Mouse (Mus musculus): ENCODE results near the gene Nprl2. TPM values are rescaled to one million over a fixed set of nuclear protein-coding genes. Genes with fewer than 3 reads are reported as not detected.
A peak's percentile ranks its signal among the peaks of the same experiment; 100 is the strongest.
"Not testable (repeated sequence)": the region's sequence is repeated elsewhere in the genome, so short reads cannot be mapped to it uniquely, and the experiment has no call there.

The Nprl2 gene
- polyA plus RNA-seq, 1 experiment from 2014 or later, result 77.9 TPM

DNA sequence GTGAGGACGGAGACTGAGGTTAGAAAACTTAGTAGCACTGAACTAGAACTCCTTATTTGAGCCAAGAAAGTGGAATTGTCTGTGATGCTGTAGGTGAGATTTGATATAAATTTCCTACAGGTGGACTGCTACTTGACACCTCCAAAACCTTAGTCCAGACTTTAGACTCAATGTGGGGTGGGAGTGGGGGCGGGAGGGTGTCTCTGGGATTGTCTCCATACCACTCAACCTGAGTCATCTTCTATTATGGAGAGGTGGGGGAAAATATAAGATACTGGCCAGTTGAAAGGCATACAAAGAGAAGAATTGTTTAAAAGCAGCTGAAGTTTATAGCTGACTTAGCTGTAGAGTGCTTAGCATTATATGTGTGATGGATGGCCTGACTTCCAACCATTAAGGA lies 13.7 kb downstream of the Nprl2 start:
- H3K4me3 ChIP-seq (replicated peaks), result peak overlapping the region; percentile 82
- 54% methylated on average over 2 of the region's 2 CpGs for WGBS
- H3K4me2 ChIP-seq, result peak overlapping the region; percentile 89
- peaks cover 24% of the 10 kb centered on the region for H3K27me3 ChIP-seq (replicated peaks)
- H3K9me3 ChIP-seq (replicated peaks), result no peaks in the 10 kb centered on the region
- peaks cover 37% of the 10 kb centered on the region for H3K36me3 ChIP-seq
- ATAC-seq (ENCODE audit: low FRiP score), result no peak
- peak overlapping the region; percentile 84 for H3K9ac ChIP-seq (replicated peaks)
- H3K4me1 ChIP-seq, result peaks cover 56% of the 10 kb centered on the region
- peak overlapping the region; percentile 92; the same call in 1 of the 2 replicates for H3K27ac ChIP-seq (replicated peaks)

DNA sequence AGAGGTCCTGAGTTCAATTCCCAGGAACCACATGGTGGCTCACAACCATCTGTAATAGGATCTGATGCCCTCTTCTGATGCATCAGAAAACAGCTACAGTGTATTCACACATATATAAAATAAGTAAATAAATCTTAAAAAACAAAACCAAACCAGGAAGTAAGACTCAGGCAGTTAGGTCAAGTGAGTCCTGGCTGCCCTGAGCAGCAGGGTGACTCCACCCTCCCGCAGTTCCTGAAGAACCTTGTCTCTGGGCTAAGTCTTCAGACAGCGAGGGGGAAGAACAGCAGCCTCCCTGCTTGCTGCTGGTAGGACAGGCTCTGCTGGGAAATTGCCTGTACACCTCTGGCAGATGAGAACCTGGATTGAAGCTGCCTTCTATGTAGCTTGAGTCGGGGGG lies 14.3 kb downstream of the Nprl2 start:
- no peak overlapping the region for H3K9ac ChIP-seq (replicated peaks)
- peak overlapping the region; percentile 89 for H3K4me2 ChIP-seq
- no peak for ATAC-seq (ENCODE audit: low FRiP score)
- no peak overlapping the region for H3K27ac ChIP-seq (replicated peaks)
- H3K9me3 ChIP-seq (replicated peaks), result no peaks in the 10 kb centered on the region
- H3K27me3 ChIP-seq (replicated peaks), result peaks cover 18% of the 10 kb centered on the region
- H3K36me3 ChIP-seq, result peaks cover 43% of the 10 kb centered on the region
- 76% methylated on average over 3 of the region's 3 CpGs for WGBS
- peak overlapping the region; percentile 82; the same call in 1 of the 2 replicates for H3K4me3 ChIP-seq (replicated peaks)
- peaks cover 50% of the 10 kb centered on the region for H3K4me1 ChIP-seq

DNA sequence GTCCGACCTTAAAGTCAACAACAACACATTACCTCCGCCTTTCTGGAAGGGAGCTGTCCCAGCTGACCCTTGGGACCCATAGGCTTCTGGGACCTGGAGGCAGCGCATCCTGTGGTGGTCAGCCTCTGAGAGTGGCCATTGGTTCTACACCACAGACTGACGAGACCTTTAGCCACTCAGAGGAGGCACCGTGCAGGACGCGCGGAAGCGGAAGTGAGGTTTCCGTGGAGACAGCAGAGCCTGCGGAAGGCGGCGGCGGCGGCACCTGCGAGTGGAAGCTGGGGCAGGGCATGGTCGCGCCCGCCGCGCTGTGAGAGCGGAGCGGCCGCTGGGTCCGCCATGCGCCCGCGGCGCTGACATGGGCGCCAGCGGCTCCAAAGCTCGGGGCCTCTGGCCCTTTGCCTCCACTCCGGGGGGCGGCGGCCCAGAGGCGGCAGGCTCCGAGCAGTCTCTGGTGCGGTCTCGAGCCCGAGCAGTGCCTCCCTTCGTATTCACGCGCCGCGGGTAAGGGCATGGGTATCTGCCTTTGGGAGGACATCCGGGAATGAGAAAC lies 21.1 kb downstream of the Nprl2 start, which contains the start of gene Tusc2:
Tusc2 (plus strand) TSS at position 227 of the 553 bp plus-strand sequence.
- Histone ChIP-seq H3K27ac (replicated peaks) (peak within 1 kb of the TSS; percentile 73), H3K4me1 (peaks cover 39% of the 10 kb centered on the region), H3K36me3 (peaks cover 57% of the 10 kb centered on the region), H3K4me3 (replicated peaks) (peak within 1 kb of the TSS; percentile 69), H3K9me3 (replicated peaks) (no peaks in the 10 kb centered on the region), H3K27me3 (replicated peaks) (no peaks in the 10 kb centered on the region), H3K4me2 (peak within 1 kb of the TSS; percentile 78), H3K9ac (replicated peaks) (peak within 1 kb of the TSS; percentile 95)
- under 1% methylated on average over 45 of the region's 46 CpGs for WGBS
- ATAC-seq (ENCODE audit: low FRiP score), result peak; percentile 93

DNA sequence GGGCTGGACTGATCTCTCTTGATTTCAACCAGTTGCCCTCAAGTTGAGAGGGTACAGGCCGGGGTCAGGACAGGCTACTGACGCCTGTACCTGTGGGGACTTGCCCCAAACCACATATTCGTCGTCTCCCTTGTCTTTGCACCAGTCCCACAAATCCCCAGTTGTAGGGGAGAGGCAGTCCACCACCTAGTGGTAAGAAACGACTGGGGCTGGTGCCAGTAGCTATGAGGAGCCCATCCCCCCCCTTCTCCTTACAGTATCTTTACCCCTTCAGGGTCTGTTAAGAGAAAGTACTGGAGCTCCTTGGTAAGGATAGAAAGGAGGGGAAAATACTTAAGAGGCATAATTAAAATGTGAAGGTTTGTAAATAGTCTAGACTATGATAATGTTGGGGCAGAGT lies 23.5 kb downstream of the Nprl2 start:
- H3K4me1 ChIP-seq, result peaks cover 53% of the 10 kb centered on the region
- not testable (repeated sequence) for H3K9ac ChIP-seq (replicated peaks); ATAC-seq (ENCODE audit: low FRiP score); H3K4me3 ChIP-seq (replicated peaks); H3K27ac ChIP-seq (replicated peaks); H3K27me3 ChIP-seq (replicated peaks); H3K9me3 ChIP-seq (replicated peaks)
- peak overlapping the region; percentile 5; the same call in 1 of the 2 replicates for H3K4me2 ChIP-seq
- peaks cover 33% of the 10 kb centered on the region for H3K36me3 ChIP-seq
- WGBS, result 58% methylated on average over 5 of the region's 5 CpGs

DNA sequence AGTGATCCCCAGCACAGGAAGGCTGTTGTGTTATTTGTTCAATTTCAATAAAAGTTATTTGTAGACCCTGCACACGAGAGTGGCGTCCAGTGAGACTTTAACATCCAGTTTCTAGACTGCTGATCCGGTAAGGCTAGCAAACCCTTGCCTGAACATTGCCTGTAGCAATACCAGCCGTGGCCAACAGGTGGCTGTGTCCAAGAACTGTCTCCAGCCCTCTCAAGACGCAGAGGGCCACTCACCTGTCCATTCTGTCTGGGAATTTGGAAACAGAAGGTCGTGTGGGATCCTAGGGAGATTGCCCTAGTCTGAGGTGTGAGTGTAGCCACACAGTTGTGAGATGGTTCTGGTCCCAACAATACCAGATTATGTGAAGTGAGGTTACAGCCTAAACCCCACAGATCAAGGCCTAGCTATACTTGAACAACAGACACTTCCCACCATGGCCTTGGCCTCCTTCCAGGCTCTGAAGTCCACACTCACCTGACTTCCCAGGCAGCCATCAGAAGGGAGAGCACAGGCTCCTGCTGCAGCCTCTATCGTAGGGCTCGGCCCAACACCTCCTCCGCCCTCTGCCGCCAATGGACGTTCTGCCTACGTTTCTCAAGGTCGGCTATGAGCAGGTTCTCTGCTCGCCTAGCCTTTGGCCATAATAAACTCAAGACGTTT lies 24.1 kb downstream of the Nprl2 start:
- Histone ChIP-seq H3K27ac (replicated peaks) (0 out of 2 replicates have a peak overlapping the region, but pooled peaks have one; percentile 38), H3K9me3 (replicated peaks) (no peaks in the 10 kb centered on the region), H3K4me1 (peaks cover 59% of the 10 kb centered on the region), H3K27me3 (replicated peaks) (no peaks in the 10 kb centered on the region), H3K9ac (replicated peaks) (no peak overlapping the region), H3K36me3 (peaks cover 30% of the 10 kb centered on the region), H3K4me2 (peak overlapping the region; percentile 7; the same call in 1 of the 2 replicates), H3K4me3 (replicated peaks) (no peak overlapping the region)
- 62% methylated on average over 15 of the region's 15 CpGs for WGBS
- ATAC-seq (ENCODE audit: low FRiP score), result no peak

DNA sequence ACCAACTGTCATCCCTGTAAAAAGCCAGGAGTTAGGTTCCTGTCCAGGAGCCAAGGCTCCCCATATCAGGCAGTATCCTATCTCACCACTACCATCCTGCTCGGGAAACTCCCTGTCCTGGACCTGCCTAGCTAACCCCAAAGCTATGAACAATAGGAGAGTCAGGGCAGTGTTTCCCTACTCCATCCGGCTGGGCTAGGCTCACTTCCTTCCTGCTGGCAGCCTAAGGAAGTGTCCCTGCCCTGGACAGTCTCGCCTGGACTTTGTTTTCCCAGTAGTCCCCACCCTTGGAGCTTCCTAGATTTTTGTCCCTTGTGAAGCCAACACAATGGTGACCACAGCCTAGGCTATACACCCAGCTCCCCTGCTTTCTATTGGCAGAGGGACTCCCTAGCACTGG lies 24.8 kb downstream of the Nprl2 start:
- no peaks in the 10 kb centered on the region for H3K9me3 ChIP-seq (replicated peaks)
- no peak overlapping the region for H3K9ac ChIP-seq (replicated peaks)
- peaks cover 66% of the 10 kb centered on the region for H3K4me1 ChIP-seq
- no peak overlapping the region for H3K4me3 ChIP-seq (replicated peaks)
- H3K27ac ChIP-seq (replicated peaks), result peak overlapping the region; percentile 91; the same call in 1 of the 2 replicates
- H3K4me2 ChIP-seq, result peak overlapping the region; percentile 69; the same call in 1 of the 2 replicates
- no peak for ATAC-seq (ENCODE audit: low FRiP score)
- 81% methylated on average over 3 of the region's 3 CpGs for WGBS
- H3K36me3 ChIP-seq, result peaks cover 28% of the 10 kb centered on the region
- H3K27me3 ChIP-seq (replicated peaks), result no peaks in the 10 kb centered on the region

DNA sequence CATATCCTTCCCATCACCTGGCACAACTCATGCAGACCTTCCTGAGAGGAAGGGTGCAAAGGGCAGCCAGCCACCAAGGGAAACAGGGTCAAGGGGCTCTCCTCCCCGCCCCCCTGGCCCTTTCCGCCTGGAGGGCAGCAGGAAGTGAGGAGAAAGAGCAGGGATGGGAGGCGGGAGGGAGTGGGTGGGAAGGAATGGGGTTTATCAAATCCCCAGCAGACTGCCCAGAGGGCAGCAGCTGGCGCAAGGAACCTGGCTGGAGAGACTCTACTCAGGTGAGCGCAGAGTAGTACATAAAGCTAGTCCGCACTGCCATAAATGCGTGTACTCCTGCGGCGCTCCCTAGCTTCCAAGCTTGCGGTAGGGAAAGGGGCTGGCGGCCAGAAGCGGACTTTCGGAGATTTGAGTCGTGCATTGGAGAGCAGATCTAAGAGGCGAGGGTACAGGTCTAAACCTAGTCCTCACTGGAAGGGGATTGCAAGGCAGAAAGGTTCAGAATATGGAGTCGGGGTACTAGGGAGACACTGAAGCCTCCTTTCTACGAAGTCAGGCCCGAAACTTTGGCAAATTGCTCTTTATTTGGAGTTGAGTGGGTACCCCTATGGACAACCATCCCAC lies 25.8 kb downstream of the Nprl2 start, which contains the start of gene Hyal2:
Hyal2 (plus strand) TSS at position 244 of the 618 bp plus-strand sequence.
- 9% methylated on average over 18 of the region's 18 CpGs for WGBS
- Histone ChIP-seq H3K9ac (replicated peaks) (peak within 1 kb of the TSS; percentile 86), H3K27me3 (replicated peaks) (no peaks in the 10 kb centered on the region), H3K27ac (replicated peaks) (peak within 1 kb of the TSS; percentile 91), H3K9me3 (replicated peaks) (no peaks in the 10 kb centered on the region), H3K36me3 (peaks cover 33% of the 10 kb centered on the region), H3K4me2 (peak within 1 kb of the TSS; percentile 69), H3K4me1 (peaks cover 65% of the 10 kb centered on the region), H3K4me3 (replicated peaks) (peak within 1 kb of the TSS; percentile 85)
- no peak for ATAC-seq (ENCODE audit: low FRiP score)

DNA sequence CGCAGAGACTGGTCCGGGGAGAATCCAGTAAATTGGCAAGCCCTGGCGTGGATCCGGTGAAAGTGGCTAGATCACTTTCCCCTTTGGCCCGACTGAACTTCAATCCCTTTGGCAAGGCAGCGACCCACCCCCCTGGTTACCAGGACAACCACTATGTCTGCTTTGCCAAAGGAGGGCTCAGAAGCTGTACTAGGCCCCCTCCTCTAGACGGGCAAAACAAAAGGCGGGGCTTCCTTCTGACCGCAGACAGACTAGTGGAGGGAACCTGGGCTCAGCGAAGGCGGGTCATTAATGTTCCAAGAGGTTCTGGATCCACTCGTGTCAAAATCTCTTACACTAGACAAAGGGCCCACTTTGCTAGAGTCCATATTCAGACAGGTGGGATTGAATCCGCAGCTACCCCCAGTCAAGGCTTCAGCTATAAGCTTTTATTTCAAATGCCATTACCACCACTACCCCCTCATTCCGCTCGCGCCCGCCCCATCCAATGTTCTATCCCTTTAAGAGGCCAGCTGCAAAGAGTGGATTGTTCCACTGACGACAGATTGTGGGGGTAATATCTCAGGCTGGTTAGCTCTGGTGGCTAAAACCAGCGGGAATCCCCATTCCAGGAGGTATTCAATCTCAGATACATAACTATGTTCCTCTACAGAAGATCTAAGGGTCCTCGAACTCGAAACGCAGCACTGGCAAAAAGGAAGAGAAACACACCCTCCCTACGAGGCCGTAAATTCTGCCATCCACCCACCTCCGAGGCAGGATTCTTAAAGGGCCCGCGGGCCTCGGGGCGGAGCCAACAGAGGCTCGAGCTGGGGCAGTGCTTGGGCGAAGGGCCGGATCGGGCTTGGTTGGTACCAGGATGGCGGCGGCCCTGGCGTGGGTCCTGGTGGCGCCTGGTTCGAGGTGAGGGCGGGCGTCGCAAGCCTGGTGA lies 26.6 kb downstream of the Nprl2 start:
- WGBS, result under 1% methylated on average over 41 of the region's 41 CpGs
- peak; percentile 89 for ATAC-seq (ENCODE audit: low FRiP score)
- peaks cover 39% of the 10 kb centered on the region for H3K36me3 ChIP-seq
- H3K27ac ChIP-seq (replicated peaks), result peak overlapping the region; percentile 91
- H3K4me1 ChIP-seq, result peaks cover 61% of the 10 kb centered on the region
- H3K4me3 ChIP-seq (replicated peaks), result peak overlapping the region; percentile 85
- no peaks in the 10 kb centered on the region for H3K9me3 ChIP-seq (replicated peaks)
- no peaks in the 10 kb centered on the region for H3K27me3 ChIP-seq (replicated peaks)
- peak overlapping the region; percentile 69 for H3K4me2 ChIP-seq
- H3K9ac ChIP-seq (replicated peaks), result peak overlapping the region; percentile 86

DNA sequence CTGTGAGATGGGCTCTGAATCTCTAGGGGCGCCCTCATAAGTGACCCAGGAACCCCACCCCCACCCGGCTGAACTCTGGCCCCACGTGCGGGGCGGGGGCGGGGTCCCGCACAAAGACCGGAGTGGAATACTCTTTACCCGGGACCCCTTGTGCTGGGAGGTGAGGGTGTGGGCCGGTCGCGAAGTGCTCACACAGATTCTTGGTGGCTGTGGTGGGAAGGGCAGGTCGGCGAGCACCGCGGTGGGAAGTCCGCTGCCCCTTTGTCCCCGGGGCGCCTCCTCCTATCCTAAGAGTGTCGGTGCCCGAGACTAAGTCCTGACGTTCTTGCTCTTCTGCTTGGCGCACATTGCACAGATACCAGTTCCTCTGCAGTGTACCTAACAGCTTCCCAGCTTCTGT lies 27.2 kb downstream of the Nprl2 start:
- peak overlapping the region; percentile 85 for H3K4me3 ChIP-seq (replicated peaks)
- peak overlapping the region; percentile 86 for H3K9ac ChIP-seq (replicated peaks)
- peaks cover 42% of the 10 kb centered on the region for H3K36me3 ChIP-seq
- peaks cover 54% of the 10 kb centered on the region for H3K4me1 ChIP-seq
- H3K9me3 ChIP-seq (replicated peaks), result no peaks in the 10 kb centered on the region
- no peaks in the 10 kb centered on the region for H3K27me3 ChIP-seq (replicated peaks)
- WGBS, result under 1% methylated on average over 23 of the region's 23 CpGs
- peak overlapping the region; percentile 69 for H3K4me2 ChIP-seq
- H3K27ac ChIP-seq (replicated peaks), result peak overlapping the region; percentile 91
- peak; percentile 26 for ATAC-seq (ENCODE audit: low FRiP score)

DNA sequence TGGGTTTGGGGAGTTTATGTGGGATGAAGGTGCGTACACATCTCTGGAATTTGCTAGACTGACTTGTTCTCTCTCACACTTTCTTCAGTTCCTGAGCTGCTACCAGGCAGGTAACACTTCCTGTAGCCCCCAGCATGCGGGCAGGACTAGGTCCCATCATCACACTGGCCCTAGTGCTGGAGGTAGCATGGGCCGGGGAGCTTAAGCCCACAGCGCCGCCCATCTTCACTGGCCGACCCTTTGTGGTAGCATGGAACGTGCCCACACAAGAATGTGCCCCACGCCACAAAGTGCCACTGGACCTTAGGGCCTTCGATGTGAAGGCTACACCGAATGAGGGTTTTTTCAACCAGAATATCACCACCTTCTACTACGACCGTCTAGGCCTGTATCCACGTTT lies 28.0 kb downstream of the Nprl2 start:
- Histone ChIP-seq H3K36me3 (peaks cover 41% of the 10 kb centered on the region), H3K27me3 (replicated peaks) (no peaks in the 10 kb centered on the region), H3K9me3 (replicated peaks) (no peaks in the 10 kb centered on the region), H3K4me1 (peaks cover 47% of the 10 kb centered on the region), H3K9ac (replicated peaks) (peak overlapping the region; percentile 86), H3K27ac (replicated peaks) (peak overlapping the region; percentile 91; the same call in 1 of the 2 replicates), H3K4me2 (peak overlapping the region; percentile 69), H3K4me3 (replicated peaks) (peak overlapping the region; percentile 85)
- no peak for ATAC-seq (ENCODE audit: low FRiP score)
- WGBS, result 47% methylated on average over 13 of the region's 13 CpGs

DNA sequence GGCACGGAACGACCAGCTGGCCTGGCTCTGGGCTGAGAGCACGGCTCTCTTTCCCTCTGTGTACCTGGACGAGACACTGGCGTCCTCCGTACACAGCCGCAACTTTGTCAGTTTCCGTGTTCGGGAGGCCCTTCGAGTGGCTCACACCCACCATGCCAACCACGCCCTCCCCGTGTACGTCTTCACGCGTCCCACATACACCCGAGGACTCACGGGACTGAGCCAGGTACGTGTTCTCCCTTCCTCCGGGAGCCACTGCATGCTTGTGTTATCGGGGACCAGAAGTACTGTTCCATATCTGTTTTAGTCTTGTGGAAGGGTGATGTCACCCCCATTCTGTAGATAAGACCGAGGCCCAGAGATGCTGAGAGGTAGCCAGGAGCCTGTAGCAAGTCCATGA lies 28.8 kb downstream of the Nprl2 start:
- Histone ChIP-seq H3K9me3 (replicated peaks) (no peaks in the 10 kb centered on the region), H3K4me2 (peak overlapping the region; percentile 69), H3K4me3 (replicated peaks) (peak overlapping the region; percentile 85; the same call in 1 of the 2 replicates), H3K9ac (replicated peaks) (0 out of 2 replicates have a peak overlapping the region, but pooled peaks have one; percentile 86), H3K36me3 (peaks cover 36% of the 10 kb centered on the region), H3K4me1 (peaks cover 42% of the 10 kb centered on the region), H3K27ac (replicated peaks) (no peak overlapping the region), H3K27me3 (replicated peaks) (no peaks in the 10 kb centered on the region)
- ATAC-seq (ENCODE audit: low FRiP score), result no peak
- 95% methylated on average over 21 of the region's 21 CpGs for WGBS

Measured in neural tube, embryonic 15.5 days (tissue).